Mouse (Mus musculus) CH12F3 (cell line): ENCODE data around the gene Fbxo36.

Source experiments
- in situ Hi-C: fragments of 300-500 bp; cut with MboI; formaldehyde crosslinking; loops from 2 replicates; pipeline ENCODE4 v1.14.3; 2020; ENCODE audit warnings: low sequenced_read_pairs

Gene Fbxo36

GRCm38 (mm10) chr1:84942666-84943065 lies 103.0 kb downstream of the Fbxo36 start:
- in situ Hi-C loops = no loop called here

GRCm38 (mm10) chr1:84943549-84943948 lies 103.9 kb downstream of the Fbxo36 start:
- in situ Hi-C loops = no loop called here

GRCm38 (mm10) chr1:84945950-84946349 lies 106.3 kb downstream of the Fbxo36 start:
- in situ Hi-C loops = no loop called here

GRCm38 (mm10) chr1:84947390-84947789 lies 107.7 kb downstream of the Fbxo36 start:
- in situ Hi-C loops = no loop called here
